Mouse (Mus musculus): ENCODE measurements around the gene Mt3. TPM values are rescaled to one million over a fixed set of nuclear protein-coding genes. Genes with fewer than 3 reads are reported as not detected.
"Not testable (repeated sequence)": the region's sequence is repeated elsewhere in the genome, so short reads cannot be mapped to it uniquely, and the experiment has no call there.

The Mt3 gene
- not detected for polyA plus RNA-seq (2017; shearing (Covaris generic))

DNA sequence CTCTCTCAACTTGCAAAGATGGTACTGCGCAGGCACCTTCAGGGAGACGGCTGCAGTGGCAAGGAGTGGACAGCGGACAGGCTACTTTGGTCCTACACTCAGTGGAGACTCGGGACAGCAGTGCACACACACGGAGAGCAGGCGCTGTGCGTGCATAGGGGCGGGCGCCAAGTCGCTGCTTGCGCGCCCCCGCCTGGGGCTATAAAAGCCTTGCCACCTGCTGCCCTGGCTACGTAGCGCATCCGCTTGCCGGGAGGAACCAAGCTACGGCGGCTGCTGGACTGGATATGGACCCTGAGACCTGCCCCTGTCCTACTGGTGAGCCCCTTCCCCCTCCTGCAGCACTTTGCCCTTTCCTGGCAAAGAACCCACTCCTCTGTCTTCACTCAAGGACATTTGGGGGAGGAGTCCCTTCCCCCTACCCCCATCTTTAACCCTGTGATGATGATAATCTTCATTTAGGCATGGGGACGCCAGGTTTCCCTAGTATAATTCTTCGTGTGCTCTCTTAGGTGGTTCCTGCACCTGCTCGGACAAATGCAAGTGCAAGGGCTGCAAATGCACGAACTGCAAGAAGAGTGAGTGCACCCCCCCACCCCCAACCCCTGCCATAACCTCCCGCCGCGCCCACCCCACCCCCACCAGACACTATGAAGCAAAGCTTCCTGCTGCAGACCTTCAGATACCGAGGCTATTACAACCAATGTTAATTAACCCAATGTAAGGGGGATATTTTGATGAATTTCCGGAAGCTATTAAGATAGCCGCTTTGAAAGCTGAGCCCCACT is at the start of gene Mt3:
Mt3 (plus strand) TSS at position 95 of the 788 bp plus-strand sequence.
- ATAC-seq = no peak

DNA sequence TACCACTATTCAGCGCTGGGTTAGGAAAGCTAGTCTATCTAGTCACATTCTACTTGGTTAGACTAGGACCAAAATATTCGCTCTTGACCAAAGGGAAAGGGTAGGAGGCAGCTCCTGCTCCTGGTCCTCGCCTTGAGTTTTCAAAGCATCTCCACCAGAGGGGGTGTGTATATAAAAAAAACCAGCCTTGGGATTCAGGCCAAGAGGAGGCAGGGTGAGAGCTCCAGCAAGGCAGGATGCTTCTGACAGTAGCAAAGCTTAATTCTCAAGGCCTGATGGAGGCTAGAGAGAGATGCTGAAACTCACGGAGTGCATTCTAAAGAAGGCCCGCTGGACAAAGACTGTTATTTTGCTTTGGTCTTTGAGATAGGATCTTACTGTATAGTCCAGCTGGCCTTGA is 48.3 kb upstream of the Mt3 start:
- no peak for ATAC-seq

DNA sequence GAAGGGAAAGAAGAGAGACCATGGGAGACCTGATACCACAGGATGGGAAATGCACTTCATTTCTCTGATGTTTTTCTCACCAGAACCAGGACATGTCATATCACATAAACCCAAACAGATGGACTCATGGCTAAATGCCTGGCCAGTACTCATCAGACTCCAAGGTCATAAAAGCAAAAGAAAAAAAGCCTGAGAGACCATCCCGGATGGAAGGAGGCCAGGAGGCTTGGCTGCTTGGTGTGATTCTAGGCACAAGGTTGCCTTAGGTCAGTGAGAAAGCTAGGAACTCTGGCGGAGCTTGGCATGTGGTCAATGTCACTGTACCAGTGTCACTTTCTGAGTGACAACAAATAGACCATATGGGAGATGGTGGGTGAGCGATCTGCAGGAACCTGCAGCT is 44.5 kb upstream of the Mt3 start:
- ATAC-seq = no peak

DNA sequence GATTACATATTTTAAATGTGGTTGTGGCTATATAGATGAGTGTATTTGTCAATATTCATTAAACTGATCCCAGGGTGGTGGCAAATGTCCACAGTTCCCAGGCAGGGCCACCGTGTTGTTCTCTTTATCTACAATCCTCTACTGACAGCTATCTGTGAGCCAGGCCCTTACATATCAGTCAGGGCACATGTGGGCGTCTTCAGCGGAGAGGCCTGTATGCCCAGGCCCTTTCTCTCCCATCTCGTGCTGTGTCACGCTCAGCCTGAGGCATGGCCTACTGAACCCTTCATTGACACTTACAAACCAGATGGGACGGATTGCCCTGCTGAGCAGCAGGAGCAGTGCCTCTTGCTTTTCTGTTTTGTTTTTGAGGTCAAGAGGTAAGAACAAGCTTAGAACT is 43.0 kb upstream of the Mt3 start:
- no peak for ATAC-seq

DNA sequence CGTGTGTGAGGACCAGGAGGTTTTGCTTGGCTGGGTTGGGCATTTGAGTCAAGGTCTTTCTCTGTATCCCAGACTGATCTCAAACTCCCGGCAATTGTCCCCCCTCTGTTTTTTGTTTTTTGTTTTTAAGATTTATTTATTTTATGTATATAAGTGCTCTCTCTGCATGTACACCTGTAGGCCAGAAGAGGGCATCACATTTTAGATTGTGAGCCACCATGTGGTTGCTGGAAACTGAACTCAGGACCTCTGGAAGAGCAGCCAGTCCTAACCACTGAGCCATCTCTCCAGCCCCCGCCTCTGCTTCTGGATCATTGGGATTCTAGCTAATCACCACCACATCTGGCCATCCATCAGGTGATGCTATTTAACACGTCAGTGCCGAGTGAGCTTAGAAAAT is 42.6 kb upstream of the Mt3 start:
- no peak for ATAC-seq

DNA sequence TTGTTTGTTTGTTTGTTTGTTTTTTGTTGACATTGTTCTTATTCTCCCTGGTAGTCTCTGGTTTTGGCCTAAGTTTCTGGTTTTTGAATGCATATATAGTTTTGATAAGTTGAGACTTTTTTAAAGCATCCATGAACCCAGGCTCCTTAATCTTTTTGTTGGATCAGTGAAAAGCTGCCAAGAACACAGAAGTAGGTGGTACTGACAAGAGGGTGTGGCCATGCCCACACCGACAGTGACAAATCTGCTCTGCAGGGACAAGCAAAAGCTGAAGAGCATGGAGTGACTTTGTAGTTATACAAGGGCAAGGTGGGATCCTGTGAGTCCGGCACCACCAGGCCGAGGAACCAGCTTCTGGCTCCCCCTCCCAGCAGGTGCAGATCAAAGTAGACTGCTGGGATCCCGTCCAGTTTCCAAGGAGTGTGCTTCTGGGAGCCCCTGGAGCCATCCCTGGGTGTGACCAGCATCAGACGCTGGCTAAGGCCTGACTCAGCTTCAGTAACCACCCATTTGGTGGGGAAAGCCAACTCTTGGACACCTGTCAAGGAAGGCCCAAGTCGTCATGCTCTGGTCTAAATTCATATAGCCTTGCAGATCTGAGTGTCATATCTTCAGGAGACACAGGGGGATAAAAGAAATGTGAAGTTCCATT is 41.8 kb upstream of the Mt3 start:
- no peak for ATAC-seq

DNA sequence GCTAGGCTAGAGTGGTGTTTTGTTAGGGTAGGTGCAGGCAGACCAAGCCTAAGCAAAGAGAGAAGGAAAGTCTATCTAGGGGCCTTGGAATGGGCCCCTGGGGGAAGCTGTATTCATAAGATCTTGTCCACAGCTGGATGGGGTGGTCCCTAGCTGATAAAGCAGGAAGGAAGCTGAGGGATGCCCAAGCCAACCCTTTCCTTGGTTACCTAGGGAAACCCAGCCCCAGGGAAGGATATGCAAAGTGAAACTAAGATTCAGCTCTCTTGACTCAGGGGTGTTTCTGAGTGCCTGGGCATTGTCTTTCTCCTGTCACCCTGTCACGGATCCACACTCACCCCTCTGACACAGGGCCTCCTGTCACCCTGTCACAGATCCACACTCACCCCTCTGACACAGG is 39.0 kb upstream of the Mt3 start:
- no peak for ATAC-seq

DNA sequence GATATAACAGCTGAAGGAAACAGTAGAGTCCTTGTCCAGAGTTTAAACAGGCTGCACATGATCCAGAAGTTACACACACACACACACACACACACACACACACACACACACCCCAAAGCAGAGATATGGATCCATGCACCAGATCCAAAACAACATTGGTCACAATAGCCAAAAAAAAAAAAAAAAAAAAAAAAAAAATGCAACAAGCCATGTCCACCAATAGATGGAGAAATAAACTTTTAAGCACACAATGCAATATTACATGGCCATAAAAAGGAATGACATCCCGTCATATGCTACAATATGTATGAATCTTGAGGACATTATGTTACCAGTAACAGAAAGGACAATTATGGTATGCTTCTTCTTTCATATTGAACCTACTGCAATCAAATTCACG is 38.4 kb upstream of the Mt3 start:
- ATAC-seq = no peak

DNA sequence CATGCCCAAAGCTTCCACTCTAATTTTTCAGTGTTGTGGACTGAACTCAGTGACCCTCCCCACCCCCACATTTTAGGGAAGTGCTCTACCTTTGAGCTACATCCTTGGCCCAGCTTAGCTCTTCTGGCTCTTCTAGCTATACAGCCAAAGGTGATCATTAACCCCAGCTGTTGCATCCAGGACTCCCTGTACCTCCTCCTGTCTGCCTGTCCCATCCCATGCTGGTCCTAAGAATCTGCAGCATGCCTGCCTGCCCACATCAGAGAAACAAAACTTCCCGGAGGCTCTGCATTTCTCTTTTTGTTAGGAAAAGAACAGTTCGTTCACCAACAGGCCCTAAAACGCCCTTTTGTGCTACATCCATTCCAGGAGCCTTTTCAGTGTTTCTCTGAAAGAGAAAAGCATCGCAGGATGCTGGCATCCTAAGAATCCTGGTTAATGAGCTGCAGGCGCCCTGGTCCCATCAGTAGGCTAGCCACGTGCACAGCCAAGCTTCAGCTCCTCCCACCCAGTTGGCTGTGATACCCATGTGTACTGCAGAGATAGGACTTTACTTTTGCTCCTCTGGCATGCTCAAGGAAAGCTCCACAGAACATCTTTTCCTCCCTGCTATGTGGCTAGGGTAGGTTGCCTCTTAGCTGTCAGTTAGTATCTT is 33.5 kb upstream of the Mt3 start:
- no peak for ATAC-seq

DNA sequence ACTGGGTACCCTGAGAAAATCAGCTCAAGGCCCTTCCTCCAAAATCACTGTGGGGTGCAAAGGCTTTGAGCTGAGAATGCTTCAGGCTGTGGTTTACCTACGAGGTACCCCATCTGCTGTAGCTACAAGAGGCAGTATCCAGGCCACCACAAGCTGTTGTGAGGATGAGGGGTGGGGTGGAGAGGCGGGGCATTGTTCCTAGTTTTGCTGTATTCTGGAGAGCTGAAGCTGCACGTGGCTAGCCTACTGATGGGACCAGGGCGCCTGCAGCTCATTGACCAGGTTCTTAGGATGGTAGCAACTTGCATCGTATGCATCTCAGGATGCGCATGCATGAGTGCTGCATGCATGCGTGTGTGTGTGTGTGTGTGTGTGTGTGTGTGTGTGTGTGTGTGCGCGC is 30.8 kb upstream of the Mt3 start:
- no peak for ATAC-seq

DNA sequence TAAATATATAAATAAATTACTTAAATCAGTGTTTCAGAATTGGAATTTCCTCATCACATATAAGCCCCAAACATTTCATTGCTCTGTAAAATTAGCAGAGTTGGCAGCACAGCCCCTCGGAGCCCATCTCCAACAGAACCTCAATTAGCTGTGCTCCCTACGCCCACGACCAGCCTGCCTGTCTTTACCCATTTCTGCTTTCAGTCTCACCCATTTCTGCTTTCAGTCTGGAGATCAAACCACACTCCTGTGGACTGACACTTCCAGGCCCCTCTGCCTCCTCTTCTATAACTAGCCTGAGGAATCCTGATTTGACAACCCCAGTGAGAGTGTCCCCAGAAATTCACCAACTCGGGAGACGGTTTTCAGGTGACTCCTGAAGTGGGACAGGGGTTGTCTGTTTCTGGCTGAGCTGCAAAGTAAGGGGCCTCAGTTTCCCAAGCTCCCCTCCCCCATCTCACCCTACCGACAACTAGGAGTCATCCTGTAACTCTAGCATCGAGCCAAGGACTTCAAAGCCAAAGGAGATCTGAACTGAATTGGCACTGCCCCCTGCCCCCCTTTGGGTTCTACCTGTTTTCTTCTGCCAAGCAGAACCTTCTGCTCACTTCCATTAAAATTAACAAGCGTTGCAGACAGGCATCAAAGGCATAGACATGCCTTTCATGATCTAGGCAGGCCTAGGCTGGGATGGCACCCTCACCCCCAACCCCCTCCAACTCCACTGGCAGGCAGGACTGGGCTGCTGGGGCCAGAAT is 29.5 kb upstream of the Mt3 start:
- no peak for ATAC-seq

DNA sequence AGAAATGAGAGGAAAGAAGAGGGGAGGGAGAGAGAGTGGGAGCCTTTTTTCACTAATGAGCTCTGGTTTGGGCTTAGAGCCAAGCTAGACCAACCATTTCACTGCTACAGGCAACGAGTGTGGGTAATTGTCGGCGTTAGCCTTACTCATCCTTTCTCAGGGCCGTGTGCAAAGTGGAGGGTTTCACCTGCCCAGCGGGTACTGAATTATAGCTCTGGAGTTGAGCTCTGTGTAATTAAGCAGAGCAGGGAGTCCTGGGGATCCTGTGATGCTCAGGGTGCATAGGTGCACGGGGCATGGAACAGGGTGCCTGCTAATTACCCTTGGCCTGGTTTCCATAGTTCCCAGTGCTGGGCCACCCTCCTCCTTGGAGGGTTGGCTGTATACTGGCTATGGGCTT is 24.7 kb upstream of the Mt3 start:
- no peak for ATAC-seq

DNA sequence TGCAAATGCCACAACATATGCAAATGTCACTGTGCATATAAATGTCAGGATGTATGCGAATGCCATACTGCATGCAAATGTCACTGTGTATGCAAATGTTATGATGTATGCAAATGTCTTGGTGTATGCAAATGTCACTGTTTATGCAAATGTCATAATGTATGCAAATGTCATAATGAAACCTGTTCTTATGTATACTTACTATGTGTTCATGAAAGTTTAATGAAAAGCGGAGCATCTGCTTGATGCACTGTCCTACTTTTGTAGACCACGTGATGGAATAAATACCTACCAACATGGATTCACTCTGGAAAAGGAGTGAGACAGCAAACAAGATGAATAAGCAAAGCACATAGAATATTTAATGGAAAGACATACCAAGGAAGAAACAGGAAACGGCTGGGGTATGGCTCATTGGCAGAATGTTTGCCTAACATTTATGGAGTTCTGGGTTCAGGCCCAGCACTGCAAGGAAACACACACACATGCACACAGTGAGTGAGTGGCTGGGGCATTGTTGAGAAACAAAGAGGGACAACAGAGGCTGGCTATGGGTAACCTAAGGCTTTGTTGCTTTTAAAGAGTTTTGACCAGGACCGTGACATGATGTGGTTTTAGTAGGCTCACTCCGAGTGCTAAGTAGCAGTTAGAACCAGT is 23.1 kb upstream of the Mt3 start:
- no peak for ATAC-seq

DNA sequence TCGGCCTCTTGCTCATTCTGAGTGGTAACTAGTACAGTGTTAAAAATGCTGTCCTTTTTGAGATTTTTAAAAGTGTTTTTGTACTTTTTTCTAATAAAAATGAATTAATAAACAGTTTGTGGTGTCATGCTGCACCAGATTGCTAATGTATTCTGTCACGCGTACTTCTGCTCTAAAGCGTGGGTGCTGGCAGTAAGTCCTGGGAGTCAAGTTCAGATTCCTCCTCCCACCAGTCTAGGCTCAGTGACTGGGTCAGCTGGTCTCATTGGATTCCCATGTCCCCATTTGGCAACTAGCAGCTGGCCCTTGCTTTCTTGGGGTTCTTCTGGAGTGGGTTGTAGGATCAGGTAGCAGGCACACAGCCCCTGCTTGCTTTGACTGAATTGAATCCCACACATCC is 22.3 kb upstream of the Mt3 start:
- no peak for ATAC-seq

DNA sequence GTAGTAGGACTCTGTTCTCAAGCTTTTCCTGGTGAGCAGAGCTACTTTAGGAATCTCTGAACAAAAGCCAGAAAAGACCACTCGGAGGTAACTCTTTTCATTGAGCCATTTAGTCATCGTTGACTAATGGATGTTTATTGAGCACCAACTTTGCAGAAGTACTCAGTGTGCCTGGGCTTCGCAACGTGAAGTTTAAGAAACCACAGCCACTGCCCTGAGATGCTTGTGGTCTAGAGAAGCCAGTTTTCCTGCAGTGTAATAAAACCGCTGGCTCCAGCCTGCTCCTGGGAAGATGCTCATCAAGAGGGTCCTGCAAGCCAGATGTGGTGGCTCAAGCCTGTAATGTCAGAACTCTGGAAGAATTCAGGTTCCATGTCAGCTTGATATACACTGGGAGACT is 20.3 kb upstream of the Mt3 start:
- no peak for ATAC-seq

DNA sequence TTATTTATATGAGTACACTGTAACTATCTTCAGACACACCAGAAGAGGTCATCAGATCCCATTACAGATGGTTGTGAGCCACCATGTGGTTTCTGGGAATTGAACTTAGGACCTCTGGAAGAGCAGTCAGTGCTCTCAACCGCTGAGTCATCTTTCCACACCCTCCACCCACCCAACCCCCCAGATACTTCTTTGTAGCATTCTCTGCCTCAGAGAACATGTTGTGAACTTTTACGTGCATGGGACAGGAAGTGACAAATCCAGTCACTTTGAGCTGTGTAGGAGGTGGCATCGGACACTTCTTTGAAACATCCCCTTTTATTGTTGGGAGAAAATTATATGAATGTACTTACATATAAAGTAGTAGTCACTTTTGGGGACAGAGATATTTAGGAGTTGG is 17.8 kb upstream of the Mt3 start:
- not testable (repeated sequence) for ATAC-seq

DNA sequence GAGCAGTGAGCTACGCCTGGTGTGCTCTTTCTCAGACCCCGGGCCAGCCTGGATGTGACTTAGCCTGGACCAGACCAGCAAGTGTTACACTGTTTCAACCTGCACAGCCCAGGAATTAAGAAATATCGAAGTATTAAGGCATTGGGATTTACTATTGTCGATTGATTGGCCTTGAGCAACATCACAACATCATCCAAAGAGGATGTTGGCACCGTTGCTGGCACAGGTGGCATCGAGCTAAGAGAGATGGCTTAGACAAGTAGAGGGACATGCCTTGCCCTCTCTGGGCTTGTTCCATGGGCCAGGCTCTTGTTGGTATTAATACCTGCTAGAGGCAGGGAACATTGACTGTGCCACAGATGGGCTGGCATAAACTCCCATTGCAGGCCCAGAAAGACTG is 16.9 kb upstream of the Mt3 start:
- ATAC-seq = no peak

DNA sequence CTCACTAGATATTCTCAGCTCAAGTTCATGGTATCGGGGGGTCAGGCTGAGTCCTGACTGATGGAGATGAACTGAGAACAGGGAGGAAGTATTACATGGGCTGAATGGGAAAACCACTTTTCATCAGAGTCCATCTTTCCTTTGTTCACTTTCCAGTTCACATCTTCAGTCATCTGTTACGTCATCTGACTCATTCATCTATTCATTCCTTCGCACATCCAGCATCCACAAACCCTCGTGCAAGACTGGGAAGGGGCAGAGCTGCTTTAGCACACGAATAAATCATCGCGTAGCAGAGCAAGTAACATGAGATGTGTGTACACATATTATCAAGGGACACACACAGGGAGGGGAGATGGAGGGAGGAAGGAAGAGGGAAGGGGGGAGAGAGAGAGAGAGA is 16.2 kb upstream of the Mt3 start:
- ATAC-seq = no peak

DNA sequence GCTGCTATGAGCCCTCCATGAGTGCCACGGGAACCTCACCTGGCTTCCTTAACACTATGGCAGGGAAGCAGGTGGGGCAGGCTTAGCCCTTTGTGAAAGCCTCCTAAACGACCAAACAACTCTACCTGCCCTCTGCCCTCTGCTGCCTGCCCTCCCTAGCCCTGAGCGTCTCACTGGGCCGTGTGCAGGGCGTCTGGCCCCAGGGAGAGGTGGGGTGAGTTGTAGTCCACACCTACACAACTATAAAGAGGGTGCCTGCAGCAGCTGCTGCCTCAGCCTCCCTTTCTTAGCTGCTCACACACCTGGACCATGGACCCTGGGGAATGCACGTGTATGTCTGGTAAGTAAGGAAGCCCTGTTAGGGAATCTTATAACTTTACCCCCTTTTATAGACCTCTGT is 15.5 kb upstream of the Mt3 start, which contains the start of gene Mt4:
Mt4 (plus strand) TSS at position 265 of the 400 bp plus-strand sequence.
- no peak for ATAC-seq

DNA sequence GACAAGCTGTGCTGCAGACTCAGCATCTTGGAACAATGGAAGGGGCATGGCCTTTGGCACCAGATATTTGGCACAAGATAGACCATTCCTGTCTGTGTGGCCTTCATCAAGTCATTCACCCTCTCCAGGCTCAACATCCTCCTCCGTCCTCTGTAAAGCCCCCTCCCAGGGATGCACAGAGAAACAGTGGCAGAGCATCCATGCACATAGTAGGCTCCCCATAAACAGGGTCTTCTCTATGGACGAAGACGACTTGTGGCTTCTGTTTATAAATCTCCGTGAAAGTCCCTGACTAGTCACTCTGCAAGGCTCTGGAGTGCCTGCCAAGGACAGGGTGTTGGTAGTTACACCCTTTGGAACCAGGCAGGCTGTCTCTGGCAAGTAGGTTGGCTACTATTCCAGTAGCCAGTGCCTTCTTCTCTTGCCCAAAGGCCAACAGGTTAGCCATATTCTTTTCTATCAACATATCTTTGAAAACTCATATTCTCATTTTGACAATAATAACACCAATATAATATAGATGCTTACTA is 12.1 kb upstream of the Mt3 start:
- no peak for ATAC-seq

DNA sequence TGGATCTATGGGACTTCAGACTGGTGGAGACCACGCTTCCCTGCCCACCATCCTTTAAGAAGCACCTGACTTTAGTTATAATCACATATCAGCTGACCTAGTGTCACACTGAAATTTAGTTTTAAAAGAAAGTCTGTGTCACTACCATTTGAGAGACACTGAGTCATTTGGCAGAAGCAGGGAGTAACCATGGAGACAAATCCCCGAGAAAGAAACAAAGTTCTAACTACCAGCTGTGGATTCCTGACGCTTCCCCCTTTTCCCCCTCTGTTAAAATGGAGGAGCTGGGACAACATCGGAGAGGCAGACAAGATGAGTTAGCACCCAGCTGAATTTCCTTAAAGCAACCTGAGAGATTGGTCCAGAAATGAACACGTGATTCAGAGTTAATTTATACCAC is 4.2 kb upstream of the Mt3 start:
- no peak for ATAC-seq

DNA sequence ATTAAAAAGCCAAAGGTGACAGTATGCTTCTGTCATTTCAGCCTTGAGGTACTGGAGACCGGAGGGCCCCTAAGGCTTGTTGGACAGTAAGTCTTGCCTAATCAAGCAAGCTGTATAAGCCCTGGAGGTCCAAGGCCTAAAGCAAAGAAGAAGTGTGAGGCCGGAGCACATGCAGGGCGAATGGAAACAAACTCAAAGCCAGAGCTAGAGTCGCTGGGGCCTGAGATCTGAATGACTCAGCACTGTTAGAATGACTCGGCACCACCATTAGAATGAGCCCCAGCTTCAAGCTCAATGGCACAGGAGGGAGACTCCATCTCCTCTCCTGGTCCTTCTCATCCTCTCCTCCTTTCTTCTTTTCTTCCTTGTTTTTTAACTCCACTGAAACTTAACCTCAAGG is 1.5 kb upstream of the Mt3 start:
- no peak for ATAC-seq

Measured in activated CD4-positive, CD25-positive, alpha-beta regulatory T cell, adult 4 months (primary cell).